Mouse (Mus musculus): Measurements from ENCODE around the gene Ly6g.

DNA sequence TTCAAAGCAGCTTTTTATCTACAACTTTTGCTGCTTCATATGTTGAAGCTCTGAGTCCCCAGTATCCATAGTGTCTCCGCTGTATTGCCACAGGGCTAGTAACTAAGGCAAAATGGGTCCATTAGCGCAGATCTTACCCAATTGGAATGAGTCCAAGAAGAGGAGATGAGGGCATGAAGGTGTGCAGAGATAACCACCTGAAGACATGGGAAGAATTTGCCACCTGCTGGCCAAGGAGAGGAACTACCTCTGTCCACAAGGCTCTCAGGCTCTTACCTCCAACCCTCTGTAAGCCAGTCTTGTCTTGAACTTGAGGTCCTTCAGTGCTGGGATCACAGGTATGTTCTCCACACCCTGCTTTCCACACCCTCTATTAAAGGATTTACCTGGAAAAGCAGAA, 34.1 kb downstream of the Ly6g start:
- peak; percentile 40; the same call in 1 of the 2 replicates for TF ChIP-seq CTCF (IDR thresholded peaks at IDR 0.05; ENCODE audit: extremely low read depth, insufficient read depth, low read length)
- no peak for TF ChIP-seq POLR2A (IDR thresholded peaks at IDR 0.05; ENCODE audit: extremely low read depth, insufficient read depth, low read length)

Measured in cortical plate, adult 2 months (tissue).